Mouse (Mus musculus) CD4-positive, CD25-positive, alpha-beta regulatory T cell, adult 9 weeks (primary cell): ENCODE data around the gene Phactr4. TPM values are rescaled to one million over a fixed set of nuclear protein-coding genes. Genes with fewer than 3 reads are reported as not detected.

Source experiments
- polyA plus RNA-seq: library from polyadenylated mRNA; unstranded; fragments of 100-300 nt; shearing (Covaris generic); gene quantifications from one replicate; pipeline ENCODE4 v1.2.1, GENCODE M21; 2017

Phactr4 gene
- polyA plus RNA-seq = 4.5 TPM

GRCm38 (mm10) chr4:132421923-132422782, at the start of gene Phactr4:
TSS of gene Phactr4 (minus strand) at chr4:132422489.

GRCm38 (mm10) chr4:132463430-132464254, 41.4 kb upstream of the Phactr4 start, which contains the start of gene Med18:
TSS of gene Med18 (minus strand) at chr4:132463921.

GRCm38 (mm10) chr4:132353481-132353885, 68.8 kb downstream of the Phactr4 start, which contains the start of gene Rcc1:
TSS of gene Rcc1 (minus strand) at chr4:132353605.

GRCm38 (mm10) chr4:132329115-132329834, 93.0 kb downstream of the Phactr4 start, which contains the start of gene Trnau1ap:
TSS of gene Trnau1ap (minus strand) at chr4:132329538.

Other genes with a start within 250 kb of the Phactr4 start
- gene Ythdf2, start 210.2 kb downstream of the Phactr4 start, polyA plus RNA-seq = 78.3 TPM
- 6.7 TPM for gene Gmeb1, start 160.9 kb downstream of the Phactr4 start, polyA plus RNA-seq
- 89.7 TPM for gene Taf12, start 148.1 kb downstream of the Phactr4 start, polyA plus RNA-seq
- gene Rab42, start 119.1 kb downstream of the Phactr4 start, polyA plus RNA-seq = 0.74 TPM
- 35.4 TPM for gene Trnau1ap, start 93.0 kb downstream of the Phactr4 start, polyA plus RNA-seq
- gene Rcc1, start 68.9 kb downstream of the Phactr4 start, polyA plus RNA-seq = 32.7 TPM
- 30.4 TPM for gene Med18, start 41.4 kb upstream of the Phactr4 start, polyA plus RNA-seq
- gene Sesn2, start 88.0 kb upstream of the Phactr4 start, polyA plus RNA-seq = 9.8 TPM
- gene Atpif1, start 111.2 kb upstream of the Phactr4 start, polyA plus RNA-seq = 231 TPM
- gene Dnajc8, start 113.1 kb upstream of the Phactr4 start, polyA plus RNA-seq = 253 TPM
- 0.58 TPM for gene Ptafr, start 141.6 kb upstream of the Phactr4 start, polyA plus RNA-seq
- gene Eya3, start 216.5 kb upstream of the Phactr4 start, polyA plus RNA-seq = 40.7 TPM